Comparison of ENCODE assay signal across 15 mouse cellular contexts in genomic region chr15:7990101-7990500, GRCm38 (mm10).
"Had no signal": no experiment of that assay in that cellular context is flagged by ENCODE, and none has a peak within 500 bp of the region (broad histone marks: within the 10 kb centered on the region; RNA-seq: fewer than 3 reads in every experiment).

No protein-coding gene starts in this region.

- H3K27me3 ChIP-seq: neural tube, embryonic 15.5 days; stomach, embryonic 15.5 days had no signal

- H3K4me1 ChIP-seq: neural tube, embryonic 15.5 days; stomach, embryonic 15.5 days had no signal

- H3K36me3 ChIP-seq: neural tube, embryonic 15.5 days; stomach, embryonic 15.5 days had no signal

- H3K27ac ChIP-seq: neural tube, embryonic 15.5 days; stomach, embryonic 15.5 days; stomach, postnatal 0 days had no signal

- H3K4me3 ChIP-seq: neural tube, embryonic 15.5 days; stomach, embryonic 15.5 days had no signal

- H3K9ac ChIP-seq: neural tube, embryonic 15.5 days; stomach, embryonic 15.5 days had no signal

- H3K9me3 ChIP-seq: neural tube, embryonic 15.5 days; stomach, embryonic 15.5 days had no signal

- H3K4me2 ChIP-seq: neural tube, embryonic 15.5 days; stomach, embryonic 15.5 days had no signal

- DNase-seq: retina, postnatal 1 day; right cerebral cortex, adult 18-20 months; right cerebral cortex, postnatal 14 days; right cerebral cortex, postnatal 25 days; right cerebral cortex, postnatal 4 days; spleen, adult 18-20 months; thymus, adult 18-20 months; thymus, adult 2 months; thymus, postnatal 14 days; thymus, postnatal 25 days; thymus, postnatal 36 days; thymus, postnatal 4 days had no signal
